Mouse (Mus musculus) liver, embryonic 13.5 days (tissue): ENCODE measurements at regions not wholly inside any gene's neighbourhood (a gene's known extent, or its start where the extent isn't known, plus 50 kb on each side); places are given as distances from the start of the nearest gene placed in this dataset.
"Not testable (repeated sequence)": the region's sequence is repeated elsewhere in the genome, so short reads cannot be mapped to it uniquely, and the experiment has no call there.

Experiments
- ATAC-seq: fragments of 200-750 bp; cut with Nextera tagmentation; 2 replicates; pipeline ENCODE4 v1.8.0; 2017; ENCODE audit warnings: low read depth, mild to moderate bottlenecking, moderate number of reproducible peaks, moderate library complexity
- DNase-seq: peaks from one replicate; pipeline ENCODE4 v3.0.0; 2022
- H3K27ac ChIP-seq: fragments of 300-500 bp; sonication (generic); 2 replicates; pipeline ENCODE4 v1.5.1; 2015; ENCODE audit warnings: moderate library complexity, mild to moderate bottlenecking, inconsistent platforms
- H3K27me3 ChIP-seq: fragments of 300-500 bp; sonication (generic); 2 replicates; pipeline ENCODE4 v1.6.1; 2015; ENCODE audit warnings: mild to moderate bottlenecking, inconsistent platforms
- H3K36me3 ChIP-seq: fragments of 300-500 bp; sonication (generic); 2 replicates; pipeline ENCODE4 v1.6.1; 2015; ENCODE audit warnings: mild to moderate bottlenecking, inconsistent platforms
- H3K4me1 ChIP-seq: fragments of 300-500 bp; sonication (generic); replicated peaks from 2 replicates; pipeline ENCODE4 v1.6.1; 2015; ENCODE audit warnings: inconsistent platforms
- H3K4me2 ChIP-seq: fragments of 300-500 bp; sonication (generic); 2 replicates; pipeline ENCODE4 v1.6.1; 2015; ENCODE audit warnings: inconsistent platforms, mild to moderate bottlenecking, moderate library complexity
- H3K4me3 ChIP-seq: fragments of 300-500 bp; sonication (generic); replicated peaks from 2 replicates; pipeline ENCODE4 v1.5.1; 2015; ENCODE audit warnings: mild to moderate bottlenecking, inconsistent platforms
- H3K9ac ChIP-seq: fragments of 300-500 bp; sonication (generic); 2 replicates; pipeline ENCODE4 v1.6.1; 2015; ENCODE audit warnings: mild to moderate bottlenecking, inconsistent platforms
- H3K9me3 ChIP-seq: fragments of 300-500 bp; sonication (generic); replicated peaks from 2 replicates; pipeline ENCODE4 v1.6.1; 2016; ENCODE audit warnings: inconsistent platforms
- WGBS: fragments of 180-500 bp; shearing (Covaris S2); methylation state at CpG from one replicate; pipeline ENCODE4 v1.1.7; 2015; ENCODE audit not compliant: insufficient replicate concordance; 5-methylcytosine and 5-hydroxymethylcytosine counted together

- ATAC-seq = 0 out of 2 replicates have a peak, but pooled peaks have one; percentile 12
- H3K4me2 ChIP-seq, H3K27ac ChIP-seq, DNase-seq, H3K4me3 ChIP-seq, H3K4me1 ChIP-seq, H3K9me3 ChIP-seq, H3K9ac ChIP-seq, H3K36me3 ChIP-seq, H3K27me3 ChIP-seq: not testable (repeated sequence)
- 81% methylated on average over 15 of the region's 15 CpGs for WGBS
Observed at GRCm38 (mm10) chr13:13888847-13889246, 65.4 kb upstream of the B3galnt2 start.

DNA sequence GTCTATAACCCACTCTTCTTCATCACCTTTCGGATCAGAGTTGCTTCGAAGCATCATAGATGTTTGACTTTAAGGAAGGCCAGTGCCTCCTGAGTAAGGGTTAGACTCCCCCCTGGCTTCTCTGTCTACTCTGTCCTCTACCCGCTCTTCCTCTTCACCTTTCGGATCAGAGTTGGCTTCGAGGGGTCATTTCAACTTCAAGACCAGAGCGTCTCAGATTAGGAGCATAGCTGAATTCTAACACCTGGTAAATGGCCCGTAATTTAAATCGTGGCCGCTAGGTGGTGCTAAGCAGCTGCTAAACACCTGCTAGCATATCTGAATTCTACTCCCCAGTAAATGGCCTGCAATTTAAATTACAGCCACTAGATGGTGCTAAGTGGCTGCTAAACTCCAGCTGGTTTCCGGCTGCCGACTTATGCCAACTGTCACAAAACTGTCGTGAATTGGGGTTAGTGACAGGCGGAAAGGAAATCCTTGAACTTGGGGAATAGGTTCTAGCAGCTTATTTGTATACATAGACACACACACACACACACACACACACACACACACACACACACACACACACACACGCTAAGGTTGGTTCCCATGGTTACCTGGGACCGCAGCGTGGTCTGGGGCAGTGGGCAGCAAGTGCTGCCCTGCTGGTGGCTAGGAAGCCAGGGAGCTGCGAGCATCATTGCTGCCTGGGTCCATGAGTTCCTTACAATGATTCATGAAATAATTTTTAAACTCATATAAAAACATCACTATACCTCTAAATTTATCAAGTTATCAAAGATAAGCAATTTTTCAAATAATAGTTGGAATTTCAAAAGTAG is 64.8 kb upstream of the B3galnt2 start:
- peak overlapping the region; percentile 54; the same call in 1 of the 2 replicates for H3K9ac ChIP-seq
- H3K36me3 ChIP-seq = no peaks in the 10 kb centered on the region
- H3K4me2 ChIP-seq = peak overlapping the region; percentile 61
- DNase-seq (peak; percentile 61), ATAC-seq (peak; percentile 84)
- no peaks in the 10 kb centered on the region for H3K9me3 ChIP-seq
- peak overlapping the region; percentile 52 for H3K4me3 ChIP-seq
- H3K4me1 ChIP-seq = 0 out of 2 replicates have a peak, but pooled peaks cover 2% of the 10 kb centered on the region
- 19% methylated on average over 17 of the region's 17 CpGs for WGBS
- H3K27ac ChIP-seq = no peak overlapping the region
- H3K27me3 ChIP-seq = peaks cover 2% of the 10 kb centered on the region; the same call in 1 of the 2 replicates

DNA sequence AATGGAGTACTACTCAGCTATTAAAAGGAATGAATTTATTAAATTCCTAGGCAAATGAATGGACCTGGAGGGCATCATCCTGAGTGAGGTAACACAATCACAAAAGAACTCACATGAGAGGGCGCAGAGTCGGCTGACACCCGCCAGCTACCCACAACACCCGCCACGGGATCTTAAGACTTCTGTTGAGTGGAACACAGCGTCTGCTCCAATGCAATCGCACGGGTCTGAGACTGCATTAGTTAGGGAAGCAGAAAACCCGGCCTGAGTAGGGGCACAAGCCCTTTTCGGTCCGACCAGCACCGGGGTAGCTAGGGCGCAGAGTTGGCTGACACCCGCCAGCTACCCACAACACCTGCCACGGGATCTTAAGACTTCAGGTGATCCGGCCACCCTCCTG is 52.1 kb upstream of the B3galnt2 start:
- not testable (repeated sequence) for DNase-seq, H3K4me1 ChIP-seq, H3K27me3 ChIP-seq, H3K4me3 ChIP-seq, H3K9me3 ChIP-seq, H3K27ac ChIP-seq, H3K9ac ChIP-seq, H3K36me3 ChIP-seq, H3K4me2 ChIP-seq, ATAC-seq
- 75% methylated on average over 16 of the region's 16 CpGs for WGBS
